Mouse (Mus musculus): ENCODE measurements around the gene Armc3. TPM values are rescaled to one million over a fixed set of nuclear protein-coding genes. Genes with fewer than 3 reads are reported as not detected.
A peak's percentile ranks its signal among the peaks of the same experiment; 100 is the strongest.

The Armc3 gene
- polyA plus RNA-seq, 1 experiment from 2014 or later: 0.51 TPM

DNA sequence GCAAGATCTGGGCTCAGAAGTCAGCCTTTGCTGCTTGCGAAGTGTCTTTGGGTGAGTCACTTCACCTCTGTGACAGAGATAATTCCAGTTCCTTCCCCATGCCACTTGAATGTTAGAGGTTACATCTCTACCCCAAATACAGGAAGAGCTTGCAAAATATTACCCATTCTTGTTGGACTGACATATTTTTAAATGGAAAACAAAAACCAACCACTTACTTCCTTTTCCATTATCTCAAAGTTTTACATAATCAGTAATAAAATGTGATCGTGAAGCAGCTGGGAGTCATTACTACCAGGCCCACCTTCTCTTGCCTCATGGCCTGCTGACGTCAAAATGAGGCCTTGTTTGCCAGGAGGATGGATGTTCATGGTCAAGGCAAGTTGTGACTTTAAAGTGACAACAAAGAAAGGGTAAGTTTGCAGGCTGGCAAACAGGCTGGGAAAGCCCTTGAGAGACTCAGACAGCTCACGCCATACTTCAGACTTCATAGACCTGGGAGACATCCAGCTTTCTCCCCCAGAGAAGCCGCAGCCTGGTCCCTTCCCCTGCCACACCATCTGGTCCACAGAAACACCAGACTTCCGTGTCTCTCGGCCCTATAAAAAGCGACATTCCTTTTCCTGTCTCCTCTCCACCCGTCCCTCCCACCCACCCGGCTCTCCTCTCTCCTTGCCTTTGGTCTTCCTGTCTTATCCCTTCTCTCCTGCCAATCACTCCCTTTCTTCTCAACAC lies 145.0 kb downstream of the Armc3 start:
- WGBS: 57% methylated on average over 10 of the region's 10 CpGs
- Histone ChIP-seq H3K4me3 (no peak overlapping the region), H3K4me1 (0 out of 2 replicates have a peak, but pooled peaks cover 4% of the 10 kb centered on the region), H3K27ac (replicated peaks) (no peak overlapping the region), H3K9me3 (replicated peaks) (no peaks in the 10 kb centered on the region), H3K36me3 (no peaks in the 10 kb centered on the region), H3K27me3 (ENCODE audit: low read depth, poor library complexity, severe bottlenecking) (peaks cover 25% of the 10 kb centered on the region)
- no peak for DNase-seq (ENCODE audit: low spot score)

DNA sequence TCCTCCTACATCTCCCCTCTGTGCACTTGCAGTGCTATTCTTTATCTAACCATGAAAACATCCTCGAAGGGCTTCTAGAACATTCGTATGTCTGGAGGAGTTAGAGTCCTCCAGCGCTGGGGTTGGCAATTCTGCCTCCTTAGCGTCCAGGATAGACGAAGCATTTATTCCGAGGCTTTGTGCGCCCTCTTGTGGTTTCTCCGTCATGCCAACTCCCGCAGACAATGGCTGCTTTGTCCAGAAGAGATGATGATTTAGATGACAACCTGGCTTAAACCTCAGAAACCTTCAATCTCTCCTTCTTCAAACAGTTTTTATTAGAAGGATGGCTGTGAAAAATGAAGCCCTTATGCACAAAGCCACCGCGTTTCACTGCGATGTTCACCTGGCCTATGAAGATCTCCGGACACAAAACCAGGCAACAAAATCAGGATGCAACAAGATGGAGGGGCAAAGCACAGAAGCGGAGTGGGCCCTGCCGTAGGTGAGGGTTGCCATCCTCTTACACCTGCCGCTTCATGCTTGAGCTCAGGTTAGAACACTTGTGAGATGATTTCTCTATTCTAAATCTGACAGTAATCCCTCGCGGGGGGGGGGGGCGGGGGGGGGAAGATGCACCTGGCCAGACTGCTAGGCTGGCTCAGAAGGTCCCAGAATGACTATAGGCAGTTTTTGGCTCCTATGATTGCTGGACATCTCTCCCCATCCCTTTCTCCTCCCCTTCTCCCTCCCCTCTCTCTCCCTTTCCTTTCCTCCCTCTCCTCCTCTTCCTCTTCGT lies 145.7 kb downstream of the Armc3 start:
- peaks cover 25% of the 10 kb centered on the region for H3K27me3 ChIP-seq (ENCODE audit: low read depth, poor library complexity, severe bottlenecking)
- peak; percentile 80 for DNase-seq (ENCODE audit: low spot score)
- H3K4me3 ChIP-seq: peak overlapping the region; percentile 23; the same call in 1 of the 2 replicates
- peak overlapping the region; percentile 68 for H3K27ac ChIP-seq (replicated peaks)
- 0 out of 2 replicates have a peak, but pooled peaks cover 4% of the 10 kb centered on the region for H3K4me1 ChIP-seq
- no peaks in the 10 kb centered on the region for H3K36me3 ChIP-seq
- no peaks in the 10 kb centered on the region for H3K9me3 ChIP-seq (replicated peaks)
- 32% methylated on average over 20 of the region's 20 CpGs for WGBS

DNA sequence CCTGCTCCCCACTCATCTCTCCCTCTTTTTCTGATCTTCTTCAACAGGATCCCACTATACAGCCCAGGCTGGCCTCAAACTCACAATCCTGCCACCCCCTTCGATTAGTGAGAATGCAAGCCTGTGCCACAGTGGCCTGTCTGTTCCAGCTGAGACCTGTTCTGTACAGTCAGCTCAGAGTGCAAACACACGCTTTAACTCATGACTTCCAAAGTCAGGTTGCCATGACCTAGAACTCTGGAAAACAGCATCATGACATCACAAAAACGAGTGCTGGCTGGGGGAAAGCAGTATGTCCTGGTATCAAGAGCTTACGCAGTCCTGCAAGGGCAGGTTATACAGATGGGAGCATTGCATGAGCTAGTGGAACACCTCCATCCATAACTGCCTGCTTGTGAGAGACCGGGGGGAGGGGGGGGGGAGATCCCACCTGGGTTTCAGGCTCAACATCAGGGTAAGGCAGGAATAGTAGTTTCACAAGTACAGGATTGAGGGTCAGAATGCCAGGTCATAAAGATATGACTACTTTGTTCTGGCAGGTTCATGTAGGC lies 146.4 kb downstream of the Armc3 start:
- Histone ChIP-seq H3K4me1 (0 out of 2 replicates have a peak, but pooled peaks cover 4% of the 10 kb centered on the region), H3K4me3 (no peak overlapping the region), H3K9me3 (replicated peaks) (no peaks in the 10 kb centered on the region), H3K27ac (replicated peaks) (no peak overlapping the region), H3K36me3 (no peaks in the 10 kb centered on the region), H3K27me3 (ENCODE audit: low read depth, poor library complexity, severe bottlenecking) (peaks cover 25% of the 10 kb centered on the region)
- WGBS: 83% methylated on average over 5 of the region's 5 CpGs
- no peak for DNase-seq (ENCODE audit: low spot score)

DNA sequence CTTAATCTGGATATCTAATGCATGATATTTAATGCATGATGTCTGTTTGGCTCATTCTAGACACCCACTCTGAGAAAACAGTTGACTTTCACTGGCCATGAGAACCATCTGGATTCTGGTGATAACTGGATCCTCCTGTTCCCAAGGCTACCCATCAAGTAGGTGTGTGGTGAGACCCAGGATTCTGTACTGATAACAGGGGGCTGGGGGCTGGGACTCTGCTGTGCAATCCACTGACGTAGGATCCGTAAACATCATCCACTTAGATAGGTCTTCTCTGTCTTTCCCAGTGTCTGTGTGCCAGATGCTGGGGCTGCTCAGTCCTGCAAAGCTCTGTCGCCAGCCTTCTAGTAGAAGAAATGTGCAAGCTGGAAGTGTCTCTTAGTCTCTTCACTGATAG lies 149.4 kb downstream of the Armc3 start:
- Histone ChIP-seq H3K36me3 (no peaks in the 10 kb centered on the region), H3K27ac (replicated peaks) (no peak overlapping the region)
- 77% methylated on average over 3 of the region's 3 CpGs for WGBS

DNA sequence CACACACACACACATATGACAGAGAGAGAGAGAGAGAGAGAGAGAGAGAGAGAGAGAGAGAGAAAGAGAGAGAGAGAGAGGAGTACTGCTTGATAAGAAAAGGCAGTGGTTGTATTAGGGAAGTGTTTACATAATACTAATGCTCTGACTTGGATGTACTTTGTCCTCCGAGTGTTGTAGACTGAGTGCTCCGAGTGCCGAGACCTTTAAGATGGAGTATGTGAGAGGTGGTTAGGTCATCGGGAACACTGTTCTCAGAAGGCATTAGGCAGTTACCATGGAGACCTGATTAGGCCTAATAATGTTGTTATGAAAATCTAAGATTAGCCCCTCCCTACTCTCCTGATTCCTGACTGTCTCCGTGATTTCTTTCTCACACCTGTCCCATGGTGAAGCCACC lies 151.1 kb downstream of the Armc3 start:
- Histone ChIP-seq H3K27ac (replicated peaks) (no peak overlapping the region), H3K4me3 (no peak overlapping the region), H3K36me3 (no peaks in the 10 kb centered on the region), H3K9me3 (replicated peaks) (no peaks in the 10 kb centered on the region), H3K4me1 (no peaks in the 10 kb centered on the region), H3K27me3 (ENCODE audit: low read depth, poor library complexity, severe bottlenecking) (peaks cover 15% of the 10 kb centered on the region)
- no peak for DNase-seq (ENCODE audit: low spot score)
- WGBS: 89% methylated on average over 5 of the region's 5 CpGs

More for the DNA sequence above, 149.4 kb downstream of the Armc3 start:
- Histone ChIP-seq H3K27me3 (ENCODE audit: low read depth, poor library complexity, severe bottlenecking) (peaks cover 25% of the 10 kb centered on the region), H3K4me3 (no peak overlapping the region), H3K9me3 (replicated peaks) (no peaks in the 10 kb centered on the region), H3K4me1 (0 out of 2 replicates have a peak, but pooled peaks cover 4% of the 10 kb centered on the region)
- no peak for DNase-seq (ENCODE audit: low spot score)

DNA sequence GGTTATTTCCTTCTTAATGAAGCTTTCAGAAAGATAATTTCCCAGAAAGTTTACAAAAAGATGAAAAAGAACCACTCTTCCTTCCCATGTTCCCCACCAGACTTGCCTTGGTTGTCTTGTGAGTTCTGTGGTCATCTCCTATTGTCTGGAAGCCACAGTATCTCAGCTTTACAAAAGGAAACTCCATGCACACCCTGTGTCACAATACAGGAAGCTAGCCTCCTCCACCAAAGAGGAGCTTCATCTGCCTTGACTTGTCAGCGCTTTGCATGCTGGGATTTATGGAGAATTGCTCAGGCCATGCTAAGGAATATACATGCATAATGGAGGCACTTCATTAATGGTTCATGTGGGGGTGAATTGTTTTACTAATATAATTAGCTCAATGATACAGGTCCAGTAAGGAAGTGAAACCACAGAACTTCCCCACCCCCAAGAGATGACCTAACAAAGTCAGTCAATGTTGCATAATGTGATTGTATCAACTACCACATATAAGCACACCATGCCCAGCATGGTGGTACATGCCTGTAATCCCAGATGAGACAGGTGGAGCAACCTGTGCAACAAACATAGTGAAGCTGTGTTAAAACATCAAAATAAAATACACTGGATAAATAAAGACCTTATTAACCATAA lies 152.6 kb downstream of the Armc3 start:
- Histone ChIP-seq H3K4me3 (no peak overlapping the region), H3K27ac (replicated peaks) (no peak overlapping the region), H3K9me3 (replicated peaks) (no peaks in the 10 kb centered on the region), H3K27me3 (ENCODE audit: low read depth, poor library complexity, severe bottlenecking) (no peaks in the 10 kb centered on the region), H3K36me3 (no peaks in the 10 kb centered on the region), H3K4me1 (no peaks in the 10 kb centered on the region)
- 87% methylated on average over 1 of the region's 1 CpGs for WGBS
- no peak for DNase-seq (ENCODE audit: low spot score)

DNA sequence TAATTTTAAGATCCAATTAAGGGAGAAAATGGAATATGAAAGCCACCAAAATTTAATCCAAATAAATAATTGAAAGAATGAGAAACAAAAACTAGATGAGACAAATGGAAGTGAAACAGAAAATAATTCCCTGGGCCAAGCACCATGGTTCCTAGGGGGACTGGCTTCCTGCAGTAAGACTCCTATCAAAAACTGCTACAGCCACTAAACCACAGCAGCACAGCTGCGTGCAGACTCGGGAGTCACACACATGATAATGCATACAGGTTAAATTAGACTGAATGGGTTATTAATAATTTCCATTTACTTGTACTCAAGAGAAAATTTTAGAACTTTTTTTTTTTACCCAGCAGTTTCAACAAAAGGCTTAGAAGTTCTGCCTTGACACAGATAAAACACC lies 154.1 kb downstream of the Armc3 start:
- H3K9me3 ChIP-seq (replicated peaks): no peaks in the 10 kb centered on the region
- H3K4me1 ChIP-seq: no peaks in the 10 kb centered on the region
- no peak overlapping the region for H3K4me3 ChIP-seq
- DNase-seq (ENCODE audit: low spot score): no peak
- H3K27me3 ChIP-seq (ENCODE audit: low read depth, poor library complexity, severe bottlenecking): no peaks in the 10 kb centered on the region
- 89% methylated on average over 2 of the region's 2 CpGs for WGBS
- H3K27ac ChIP-seq (replicated peaks): no peak overlapping the region
- H3K36me3 ChIP-seq: no peaks in the 10 kb centered on the region

Other genes with a start within 250 kb of the Armc3 start
- gene Pip4k2a, start 201.2 kb upstream of the Armc3 start, polyA plus RNA-seq (2016; fragmentation: Nextera tagmentation; extraction: Ambion mirVana): 7.7 and 7.9 TPM in 2 replicates
- 0.16 and 0.41 TPM in 2 replicates for gene 4930426L09Rik, start 201.0 kb upstream of the Armc3 start, polyA plus RNA-seq (2016; fragmentation: Nextera tagmentation; extraction: Ambion mirVana)
- 14.5 and 16.8 TPM in 2 replicates for gene Msrb2, start 172.1 kb downstream of the Armc3 start, polyA plus RNA-seq (2016; fragmentation: Nextera tagmentation; extraction: Ambion mirVana)
- gene Ptf1a, start 246.4 kb downstream of the Armc3 start, polyA plus RNA-seq (2016; fragmentation: Nextera tagmentation; extraction: Ambion mirVana): 0.20 and 0.69 TPM in 2 replicates

Data from midbrain, embryonic 10.5 days (tissue).